Mouse (Mus musculus): Measurements from ENCODE around the gene Usp32. TPM values are rescaled to one million over a fixed set of nuclear protein-coding genes. Genes with fewer than 3 reads are reported as not detected.

The Usp32 gene
- 15.2 TPM for polyA plus RNA-seq (2017; shearing (Covaris generic))

GRCm38 (mm10) chr11:85139581-85140540 is at the start of gene Usp32:
Gene Usp32 (minus strand): TSS chr11:85140161.

DNA sequence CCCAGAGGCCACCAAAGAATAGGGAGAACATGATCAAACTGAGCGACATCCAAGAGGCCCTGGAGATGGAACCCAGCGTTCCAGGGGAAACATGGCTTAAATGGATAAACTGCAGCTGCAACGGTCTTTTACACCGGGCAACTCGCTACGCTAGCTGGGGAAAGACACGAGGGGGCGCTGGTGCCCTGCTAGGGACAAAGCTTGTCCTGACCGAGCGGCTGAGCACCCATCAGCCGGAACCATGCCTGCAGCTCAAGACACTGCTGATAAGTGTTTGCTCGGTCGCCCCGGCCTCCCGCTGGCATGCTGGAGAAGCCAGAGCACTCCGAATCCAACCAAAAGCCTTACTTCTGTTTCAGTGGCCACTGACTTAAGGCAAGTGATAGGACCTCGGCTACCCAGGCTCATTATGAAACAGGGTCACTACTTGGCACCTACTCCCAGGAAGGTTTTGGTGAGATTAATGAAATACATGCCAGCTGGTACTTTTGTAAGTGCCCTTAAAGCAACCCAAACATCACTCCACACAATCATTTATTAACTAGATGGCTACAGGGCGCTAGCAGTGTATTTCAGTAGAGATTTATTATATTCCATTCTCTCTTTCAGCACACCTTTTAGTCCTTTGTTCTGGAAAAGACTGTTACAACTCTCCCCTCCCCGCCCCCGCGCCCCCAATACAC is 30.2 kb upstream of the Usp32 start, which contains the start of gene 1700125H20Rik:
Gene 1700125H20Rik, plus strand, starts transcription at position 347 of the 683 bp plus-strand sequence.

DNA sequence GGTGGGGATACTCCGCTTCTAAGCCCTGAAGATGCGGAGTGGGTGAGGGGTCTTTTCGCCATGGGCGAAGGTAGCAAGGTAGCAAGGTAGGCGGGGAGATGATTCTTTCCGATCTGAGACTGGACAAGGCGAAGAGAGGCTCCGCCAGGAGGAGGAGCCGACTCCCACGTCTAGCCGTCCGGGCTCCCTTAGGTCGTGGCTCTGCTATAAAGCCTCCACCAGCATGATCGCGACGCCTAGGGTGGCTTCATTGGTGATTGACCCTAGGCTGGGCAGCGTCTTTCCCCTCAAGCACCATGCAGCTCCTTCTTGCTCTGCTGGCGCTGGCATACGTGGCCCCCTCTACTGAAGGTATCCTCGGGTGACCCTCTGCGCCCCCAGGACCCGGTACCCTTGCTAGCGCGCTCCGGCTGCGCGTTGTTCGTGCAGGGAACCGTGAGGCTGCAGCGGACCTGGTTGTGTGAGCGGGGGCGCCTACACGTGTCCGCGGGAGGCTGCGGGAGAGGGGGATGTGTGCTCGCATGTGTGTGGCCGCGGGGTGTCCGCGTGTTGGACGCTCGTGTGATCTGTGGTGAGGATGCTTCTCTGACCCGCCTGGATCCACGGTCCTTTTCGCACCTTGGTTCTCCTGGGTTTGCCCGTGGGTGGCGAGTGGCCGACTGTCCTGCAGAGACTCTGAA is 182.2 kb downstream of the Usp32 start, which contains the start of gene Car4:
Gene Car4, plus strand, starts transcription at position 196 of the 680 bp plus-strand sequence.

Other genes with a start within 250 kb of the Usp32 start
- 31.3 TPM for gene Znhit3, start 223.8 kb downstream of the Usp32 start, polyA plus RNA-seq (2017; shearing (Covaris generic))
- gene Car4, start 182.4 kb downstream of the Usp32 start, polyA plus RNA-seq (2017; shearing (Covaris generic)) = not detected
- gene 1700125H20Rik, start 30.2 kb upstream of the Usp32 start, polyA plus RNA-seq (2017; shearing (Covaris generic)) = not detected
- gene Appbp2, start 95.0 kb upstream of the Usp32 start, polyA plus RNA-seq (2017; shearing (Covaris generic)) = 27.2 TPM
- 29.0 TPM for gene Ppm1d, start 171.1 kb upstream of the Usp32 start, polyA plus RNA-seq (2017; shearing (Covaris generic))
- 59.0 TPM for gene Bcas3, start 213.0 kb upstream of the Usp32 start, polyA plus RNA-seq (2017; shearing (Covaris generic))

Data from CD4-positive, CD25-positive, alpha-beta regulatory T cell (primary cell).